Mouse (Mus musculus) neural tube, embryonic 11.5 days (tissue): ENCODE data around the gene Cdk14. TPM values are rescaled to one million over a fixed set of nuclear protein-coding genes. Genes with fewer than 3 reads are reported as not detected.

Source experiments
- ATAC-seq: fragments of 200-750 bp; cut with Nextera tagmentation; 2 replicates; pipeline ENCODE4 v1.8.0; 2017; ENCODE audit warnings: moderate number of reproducible peaks, mild to moderate bottlenecking, moderate TSS enrichment, moderate library complexity; ENCODE audit not compliant: insufficient read depth, low FRiP score, low TSS enrichment
- DNase-seq: peaks from one replicate; pipeline ENCODE4 v3.0.0-alpha.2; 2015; ENCODE audit warnings: low spot score
- H3K27ac ChIP-seq: fragments of 300-500 bp; sonication (generic); 2 replicates; pipeline ENCODE4 v1.5.1; 2014; ENCODE audit warnings: low read depth, mild to moderate bottlenecking, low read length
- H3K27me3 ChIP-seq: fragments of 300-500 bp; sonication (generic); 2 replicates; pipeline ENCODE4 v1.6.1; 2014; ENCODE audit warnings: mild to moderate bottlenecking, low read length, mixed read lengths; ENCODE audit not compliant: control insufficient read depth, insufficient read depth
- H3K36me3 ChIP-seq: fragments of 300-500 bp; sonication (generic); 2 replicates; pipeline ENCODE4 v1.6.1; 2014; ENCODE audit warnings: mild to moderate bottlenecking, low read length, moderate library complexity, mixed read lengths; ENCODE audit not compliant: control insufficient read depth, insufficient read depth
- H3K4me1 ChIP-seq: fragments of 300-500 bp; sonication (generic); 2 replicates; pipeline ENCODE4 v1.6.1; 2014; ENCODE audit warnings: low read length, mixed read lengths; ENCODE audit not compliant: control insufficient read depth, insufficient read depth
- H3K4me2 ChIP-seq: fragments of 300-500 bp; sonication (generic); 2 replicates; pipeline ENCODE4 v1.6.1; 2014; ENCODE audit warnings: low read depth, mild to moderate bottlenecking, moderate library complexity
- H3K4me3 ChIP-seq: fragments of 300-500 bp; sonication (generic); 2 replicates; pipeline ENCODE4 v1.5.1; 2014; ENCODE audit warnings: low read depth, low read length
- H3K9ac ChIP-seq: fragments of 300-500 bp; sonication (generic); 2 replicates; pipeline ENCODE4 v1.6.1; 2014; ENCODE audit warnings: mild to moderate bottlenecking, low read length
- H3K9me3 ChIP-seq: fragments of 300-500 bp; sonication (generic); 2 replicates; pipeline ENCODE4 v1.6.1; 2016; ENCODE audit warnings: low read length; ENCODE audit not compliant: control insufficient read depth
- whole genome bisulfite sequencing: fragments of 180-500 bp; shearing (Covaris S2); extraction: QIAGEN DNeasy Blood & Tissue Kit; methylation state at CpG from one replicate; pipeline ENCODE4 v1.1.7; 2014; 5-methylcytosine and 5-hydroxymethylcytosine counted together
- polyA plus RNA-seq: library from polyadenylated mRNA; unstranded; fragments of >200 nt; fragmentation: Nextera tagmentation; extraction: Ambion mirVana; gene quantifications from 2 replicates; pipeline ENCODE4 v1.2.1, GENCODE M21; 2014

Cdk14 gene
- polyA plus RNA-seq, 1 experiment from 2014 or later: 29.5 TPM

DNA sequence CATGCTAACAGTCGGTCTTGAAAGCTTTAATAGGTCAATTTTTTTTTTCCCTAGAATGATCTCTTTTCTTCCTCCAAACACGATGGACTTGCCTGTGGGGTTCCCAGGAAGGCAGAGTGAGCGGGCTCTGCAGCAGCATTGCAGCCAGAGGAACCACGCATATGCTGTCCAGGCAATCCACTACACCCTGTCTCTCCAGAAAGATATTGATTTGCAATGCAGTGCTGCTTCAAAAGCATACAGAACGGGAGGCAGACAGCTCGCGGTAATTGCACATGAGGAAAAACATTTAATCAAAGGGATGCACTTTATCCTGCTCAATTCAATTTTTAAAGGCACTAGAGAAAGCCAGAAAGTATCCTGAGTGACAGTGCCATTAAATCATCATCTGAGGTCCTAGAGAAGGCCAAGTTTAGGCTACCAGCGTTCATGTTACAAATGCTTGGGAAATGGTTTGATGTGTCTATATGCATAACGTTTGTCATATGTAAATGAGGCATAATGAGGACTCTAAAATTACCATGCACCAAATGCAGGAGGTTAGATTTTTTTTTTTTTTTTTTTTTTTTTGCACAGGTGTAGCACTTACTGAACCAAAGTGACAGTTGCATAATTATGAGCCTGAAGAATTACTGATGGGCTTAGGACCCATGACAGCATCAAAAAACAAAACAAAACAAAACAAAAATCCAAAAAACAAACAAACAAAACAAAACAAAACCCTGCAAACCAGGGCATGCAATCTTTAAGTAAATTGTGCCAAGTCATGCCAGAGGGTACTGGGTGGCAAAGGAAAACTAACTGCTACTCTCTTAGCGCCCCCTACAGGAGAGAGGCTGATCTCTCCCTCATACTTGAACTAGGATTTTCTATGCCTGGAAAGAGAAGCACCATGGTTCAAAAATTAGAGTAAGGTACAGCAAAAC, 154.0 kb downstream of the Cdk14 start:
- Histone ChIP-seq H3K36me3 (no peaks in the 10 kb centered on the region; the same call in 1 of the 2 replicates), H3K4me3 (no peak overlapping the region), H3K9ac (no peak overlapping the region), H3K9me3 (no peaks in the 10 kb centered on the region), H3K27ac (no peak overlapping the region), H3K27me3 (no peaks in the 10 kb centered on the region), H3K4me1 (no peaks in the 10 kb centered on the region), H3K4me2 (no peak overlapping the region)
- ATAC-seq (peak; percentile 32; the same call in 1 of the 2 replicates), DNase-seq (peak; percentile 43)
- 47% methylated on average over 10 of the region's 10 CpGs for WGBS

DNA sequence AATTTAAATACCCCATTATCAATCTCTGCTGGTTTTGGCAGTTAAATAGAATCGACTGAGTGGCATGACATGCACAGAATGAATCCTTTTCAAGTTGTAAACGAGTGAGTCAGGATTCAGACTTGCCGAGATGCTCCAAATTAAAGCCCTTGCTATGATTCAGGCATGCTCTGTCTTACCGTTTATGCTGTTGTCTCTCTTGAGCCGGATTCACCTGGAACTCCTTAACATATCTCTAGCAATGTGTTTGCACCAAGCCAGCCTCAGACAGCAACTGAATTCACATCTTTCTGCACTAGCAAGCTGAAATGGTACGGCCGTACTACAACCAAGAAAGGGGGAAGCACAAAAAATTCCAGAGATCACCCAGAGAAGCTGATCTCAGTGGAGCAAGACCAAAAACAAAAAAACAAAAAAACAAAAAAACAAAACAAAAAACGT, 154.7 kb downstream of the Cdk14 start:
- Histone ChIP-seq H3K36me3 (no peaks in the 10 kb centered on the region; the same call in 1 of the 2 replicates), H3K9ac (no peak overlapping the region), H3K4me2 (no peak overlapping the region), H3K4me1 (no peaks in the 10 kb centered on the region), H3K4me3 (no peak overlapping the region), H3K27ac (no peak overlapping the region), H3K27me3 (no peaks in the 10 kb centered on the region), H3K9me3 (no peaks in the 10 kb centered on the region)
- DNase-seq (no peak), ATAC-seq (no peak)
- 38% methylated on average over 8 of the region's 8 CpGs for WGBS

DNA sequence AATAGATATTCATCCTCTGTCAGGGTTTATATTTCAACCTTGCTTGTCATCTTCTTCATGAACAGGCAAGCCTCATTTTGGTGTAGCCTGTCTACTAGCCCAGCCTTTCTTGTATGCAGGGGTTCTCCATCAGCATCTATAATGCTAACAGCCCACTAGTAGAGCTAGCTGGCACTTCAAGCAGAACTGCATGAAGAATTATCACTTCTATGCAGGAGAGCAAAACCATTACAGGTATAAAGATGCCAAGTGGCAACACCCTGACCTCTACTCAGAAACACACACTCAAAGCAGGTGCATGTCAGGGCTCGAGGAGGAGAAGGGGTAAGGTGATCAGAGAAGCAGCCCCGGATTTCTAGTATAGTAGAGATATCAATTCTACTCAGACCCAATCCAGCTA, 155.4 kb downstream of the Cdk14 start:
- Histone ChIP-seq H3K27ac (no peak overlapping the region), H3K4me3 (no peak overlapping the region), H3K36me3 (no peaks in the 10 kb centered on the region; the same call in 1 of the 2 replicates), H3K4me1 (no peaks in the 10 kb centered on the region), H3K9ac (no peak overlapping the region), H3K4me2 (no peak overlapping the region), H3K9me3 (no peaks in the 10 kb centered on the region), H3K27me3 (no peaks in the 10 kb centered on the region)
- no peak for DNase-seq
- 83% methylated on average over 2 of the region's 2 CpGs for WGBS
- no peak for ATAC-seq

DNA sequence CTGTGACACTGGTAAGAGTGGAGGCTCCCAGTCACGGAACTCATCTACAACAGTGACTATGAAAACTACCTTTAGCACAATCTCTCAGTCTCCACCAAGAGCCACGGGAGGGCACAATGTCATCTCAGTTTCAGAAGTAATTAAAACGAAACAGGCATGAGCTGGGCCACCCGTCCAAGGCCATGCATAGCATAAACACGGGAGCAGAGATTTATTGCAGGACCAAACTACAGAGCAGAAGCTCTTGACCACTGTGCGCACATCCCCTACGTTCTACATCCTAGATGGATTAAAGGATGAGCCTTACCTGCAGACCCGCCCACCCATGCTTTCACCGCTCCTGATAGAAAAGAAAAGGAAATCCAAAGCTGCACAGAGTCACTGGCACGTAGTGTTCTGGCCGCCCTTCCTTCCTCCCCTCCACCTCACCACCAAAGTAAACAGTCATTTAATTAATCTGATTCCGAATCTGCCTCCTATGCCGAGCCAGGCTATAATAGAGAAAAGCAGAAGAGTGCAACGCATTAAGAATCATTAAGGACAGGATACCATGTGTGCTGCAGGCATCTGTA, 158.3 kb downstream of the Cdk14 start:
- Histone ChIP-seq H3K9me3 (no peaks in the 10 kb centered on the region), H3K36me3 (no peaks in the 10 kb centered on the region), H3K4me1 (no peaks in the 10 kb centered on the region), H3K9ac (no peak overlapping the region), H3K4me3 (no peak overlapping the region), H3K27ac (no peak overlapping the region), H3K4me2 (no peak overlapping the region), H3K27me3 (no peaks in the 10 kb centered on the region)
- DNase-seq: no peak
- 79% methylated on average over 14 of the region's 14 CpGs for WGBS
- ATAC-seq: no peak

- Histone ChIP-seq H3K4me1 (no peaks in the 10 kb centered on the region), H3K4me2 (no peak overlapping the region), H3K4me3 (no peak overlapping the region), H3K9me3 (no peaks in the 10 kb centered on the region), H3K9ac (no peak overlapping the region), H3K36me3 (no peaks in the 10 kb centered on the region), H3K27me3 (no peaks in the 10 kb centered on the region), H3K27ac (no peak overlapping the region)
- no peak for ATAC-seq
- no peak for DNase-seq
- WGBS: 72% methylated on average over 14 of the region's 14 CpGs
These were observed 159.0 kb downstream of the Cdk14 start for GRCm38 (mm10) chr5:5260966-5261724.

DNA sequence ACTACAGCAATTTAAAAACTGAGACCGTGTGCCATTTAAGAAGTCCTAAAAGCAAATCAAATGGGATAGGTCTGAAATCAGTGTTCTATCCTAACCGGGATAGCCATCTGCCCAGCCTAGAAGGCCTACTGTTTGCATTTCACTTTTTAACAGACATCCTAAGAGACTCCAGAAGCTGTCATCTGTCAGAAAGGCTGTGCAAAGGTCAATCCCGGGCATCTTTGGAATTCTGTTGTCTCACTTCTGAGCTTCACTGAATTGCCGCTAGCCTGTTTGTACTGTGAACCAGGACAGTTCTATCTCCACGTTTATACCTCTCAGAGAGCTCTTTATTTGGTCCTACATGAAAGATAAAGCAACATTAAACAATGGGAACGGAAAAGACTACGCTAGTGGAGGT, 159.8 kb downstream of the Cdk14 start:
- no peak for ATAC-seq

DNA sequence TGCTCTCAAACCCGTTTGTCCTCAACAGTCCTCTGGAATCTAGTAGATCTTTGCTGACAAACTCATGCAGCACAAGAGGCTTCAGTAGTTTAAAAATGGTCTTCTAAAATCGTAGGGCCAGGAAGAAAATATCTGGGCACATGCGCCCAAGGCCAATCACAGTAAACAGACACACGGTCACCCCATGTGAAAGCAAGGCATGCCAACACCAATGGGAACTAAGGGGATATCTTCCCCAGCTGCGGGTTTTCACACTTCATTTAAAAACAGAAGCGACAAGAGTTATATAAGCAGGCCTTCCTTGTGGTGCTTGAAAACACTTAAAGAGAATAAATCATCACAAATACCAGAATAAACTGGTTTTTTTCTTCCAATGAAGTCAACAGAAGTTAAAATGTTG, 165.7 kb downstream of the Cdk14 start:
- DNase-seq: no peak
- no peaks in the 10 kb centered on the region for H3K9me3 ChIP-seq

More for the DNA sequence above, 159.8 kb downstream of the Cdk14 start:
- Histone ChIP-seq H3K27ac (no peak overlapping the region), H3K27me3 (no peaks in the 10 kb centered on the region), H3K9ac (no peak overlapping the region), H3K4me1 (no peaks in the 10 kb centered on the region), H3K36me3 (no peaks in the 10 kb centered on the region), H3K4me2 (no peak overlapping the region), H3K4me3 (no peak overlapping the region), H3K9me3 (no peaks in the 10 kb centered on the region)
- no peak for DNase-seq
- WGBS: 72% methylated on average over 7 of the region's 7 CpGs

GRCm38 (mm10) chr5:5253177-5253576, 166.9 kb downstream of the Cdk14 start:
- no peak overlapping the region for H3K27ac ChIP-seq
- no peaks in the 10 kb centered on the region for H3K4me1 ChIP-seq
- H3K4me3 ChIP-seq: no peak overlapping the region
- H3K4me2 ChIP-seq: no peak overlapping the region
- WGBS: 95% methylated on average over 3 of the region's 3 CpGs
- H3K9ac ChIP-seq: no peak overlapping the region
- H3K9me3 ChIP-seq: no peaks in the 10 kb centered on the region
- DNase-seq (no peak), ATAC-seq (no peak)
- H3K36me3 ChIP-seq: no peaks in the 10 kb centered on the region
- H3K27me3 ChIP-seq: no peaks in the 10 kb centered on the region

More for the DNA sequence above, 165.7 kb downstream of the Cdk14 start:
- Histone ChIP-seq H3K4me3 (no peak overlapping the region), H3K9ac (no peak overlapping the region), H3K27me3 (no peaks in the 10 kb centered on the region), H3K4me1 (no peaks in the 10 kb centered on the region), H3K36me3 (no peaks in the 10 kb centered on the region), H3K27ac (no peak overlapping the region), H3K4me2 (no peak overlapping the region)
- WGBS: 88% methylated on average over 6 of the region's 6 CpGs
- no peak for ATAC-seq
